Mouse (Mus musculus) layer of hippocampus, postnatal 10 days (tissue): ENCODE results near the gene Slc6a21. TPM values are rescaled to one million over a fixed set of nuclear protein-coding genes. Genes with fewer than 3 reads are reported as not detected.

Experiments
- DNase-seq, 2 experiments: peaks; one replicate each; pipeline ENCODE4 v3.0.0; 2021; ENCODE audit warnings: low spot score in 2 of 2
- long read RNA-seq: library from polyadenylated mRNA; stranded (forward); transcript quantifications from one replicate; pipeline ENCODE4 v2.0.0, GENCODE M21; 2023
- total RNA-seq, 2 experiments: library from RNA; stranded (reverse); gene quantifications; 2 replicates each; pipeline ENCODE4 v1.2.3; 2021

The Slc6a21 gene
- not detected for total RNA-seq
- long read RNA-seq = 0 reads

DNA sequence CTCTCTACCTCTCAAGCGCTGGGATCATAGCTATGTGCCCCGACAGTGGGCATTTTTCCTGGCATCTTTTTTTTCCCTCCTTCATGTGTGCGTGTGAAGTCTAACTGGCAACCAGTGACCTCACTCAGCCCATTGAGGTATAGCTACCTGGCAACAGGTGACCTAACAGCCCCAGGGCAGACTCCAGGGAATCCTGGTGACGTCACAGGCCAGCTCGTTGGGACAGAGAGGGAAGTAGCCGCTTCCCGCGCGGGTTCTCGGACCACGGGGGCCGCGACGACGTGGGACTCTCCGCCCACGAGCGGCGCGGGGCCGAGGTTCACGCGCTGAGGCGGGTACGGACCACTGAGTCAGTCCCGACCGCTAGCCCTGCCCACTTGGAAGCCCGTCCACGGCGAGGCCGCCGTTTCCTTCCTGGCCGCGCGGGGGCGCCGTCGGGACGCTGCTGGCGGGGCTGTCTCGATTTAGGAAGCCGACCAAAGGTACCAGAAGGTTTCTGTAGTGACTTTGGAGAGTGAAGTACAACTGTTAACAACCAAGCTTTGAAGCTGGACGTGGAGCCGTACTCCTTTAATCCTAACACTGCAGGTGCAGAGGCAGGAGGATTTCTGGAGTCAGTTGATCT lies at the start of gene Slc6a21:
Gene Slc6a21 (plus strand): TSS at position 378 of the 625 bp plus-strand sequence.
- DNase-seq = peak; percentile 76 to 80

DNA sequence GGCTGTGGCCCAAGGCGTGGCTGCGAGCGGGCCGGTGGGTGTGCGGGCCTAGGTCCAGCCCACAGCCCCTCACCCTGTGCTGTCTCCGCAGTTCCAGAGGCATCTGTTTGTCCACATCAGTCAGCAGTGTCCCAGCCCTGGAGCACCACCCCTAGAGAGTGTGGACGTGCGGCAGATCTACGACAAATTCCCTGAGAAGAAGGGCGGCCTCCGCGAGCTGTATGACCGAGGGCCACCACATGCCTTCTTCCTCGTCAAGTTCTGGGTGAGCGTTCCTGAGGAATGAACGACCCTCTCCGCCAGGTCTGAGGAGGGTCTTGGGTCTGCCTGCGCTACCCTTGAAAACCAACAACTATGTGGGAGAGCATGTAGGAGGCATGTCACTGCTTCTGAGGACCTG lies 48.8 kb upstream of the Slc6a21 start:
- DNase-seq = no peak

DNA sequence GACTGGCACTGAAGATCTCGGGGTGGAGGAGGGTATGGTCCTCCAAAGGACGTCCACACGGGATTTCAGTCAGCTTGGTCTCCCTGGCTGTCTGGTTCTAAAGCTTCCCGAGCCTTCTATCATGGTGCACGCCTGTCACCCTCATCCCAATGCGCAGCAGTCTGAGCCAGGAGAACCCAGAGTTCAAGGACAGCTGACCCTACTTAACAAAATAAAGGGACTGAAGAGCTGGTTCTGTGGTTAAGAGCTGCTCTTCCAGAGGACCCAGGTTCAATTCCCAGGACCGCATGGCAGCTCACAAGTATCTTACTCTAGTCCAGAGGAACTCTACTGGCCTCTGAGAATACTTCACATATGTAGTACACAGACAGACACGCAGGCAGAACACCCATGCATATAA lies 48.3 kb upstream of the Slc6a21 start:
- DNase-seq = no peak

DNA sequence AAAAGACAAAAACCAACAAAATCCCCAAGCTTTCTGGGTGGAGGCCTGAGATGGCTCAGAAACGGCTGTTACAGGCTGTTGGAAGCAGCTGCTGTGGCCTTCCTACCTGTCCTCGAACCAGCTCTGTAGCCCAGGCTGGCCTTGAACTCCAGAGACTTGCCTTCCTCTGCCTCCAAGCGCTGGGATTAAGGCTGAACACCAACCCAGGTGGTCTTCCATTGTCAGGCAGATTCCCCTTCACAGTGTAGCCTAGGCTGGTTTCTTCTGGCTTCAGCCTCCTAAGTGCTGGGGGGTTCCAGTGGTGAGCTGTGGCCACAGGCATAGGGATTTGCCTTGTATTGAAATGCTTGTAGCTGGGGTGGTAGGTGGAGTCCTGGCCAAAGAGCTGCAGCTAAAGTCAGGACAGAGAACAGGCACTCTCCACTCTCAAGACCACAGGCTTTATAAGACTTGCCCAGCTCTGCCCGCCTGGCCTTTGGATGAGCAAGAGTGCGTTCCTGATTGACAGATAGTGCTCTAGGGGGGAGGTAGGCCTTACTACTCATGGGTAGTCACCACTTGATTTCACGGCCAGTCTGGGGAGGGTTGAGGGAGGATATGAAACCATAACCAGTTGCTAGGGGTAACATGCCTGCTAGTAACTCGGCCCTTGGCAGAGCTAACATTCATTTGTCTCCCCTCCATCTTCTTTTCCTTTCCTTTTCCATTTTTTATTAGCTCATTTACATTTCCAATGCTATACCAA lies 47.7 kb upstream of the Slc6a21 start:
- no peak for DNase-seq

DNA sequence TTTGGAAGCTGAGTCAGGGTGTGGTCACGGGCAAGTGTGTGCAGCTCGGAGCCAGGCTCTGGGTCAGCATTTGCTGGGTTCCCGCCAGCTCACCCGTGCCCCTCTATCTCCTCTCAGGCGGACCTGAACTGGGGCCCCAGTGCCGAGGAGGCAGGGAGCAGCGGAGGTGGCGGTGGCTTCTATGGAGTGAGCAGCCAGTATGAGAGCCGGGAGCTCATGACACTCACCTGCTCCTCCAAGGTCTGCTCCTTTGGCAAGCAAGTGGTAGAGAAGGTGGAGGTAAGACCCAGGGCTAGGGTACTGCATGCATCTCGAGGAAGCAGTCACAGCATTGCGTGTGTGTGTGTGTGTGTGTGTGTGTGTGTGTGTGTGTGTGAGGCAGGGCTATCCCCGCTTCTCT lies 46.1 kb upstream of the Slc6a21 start:
- DNase-seq = no peak

DNA sequence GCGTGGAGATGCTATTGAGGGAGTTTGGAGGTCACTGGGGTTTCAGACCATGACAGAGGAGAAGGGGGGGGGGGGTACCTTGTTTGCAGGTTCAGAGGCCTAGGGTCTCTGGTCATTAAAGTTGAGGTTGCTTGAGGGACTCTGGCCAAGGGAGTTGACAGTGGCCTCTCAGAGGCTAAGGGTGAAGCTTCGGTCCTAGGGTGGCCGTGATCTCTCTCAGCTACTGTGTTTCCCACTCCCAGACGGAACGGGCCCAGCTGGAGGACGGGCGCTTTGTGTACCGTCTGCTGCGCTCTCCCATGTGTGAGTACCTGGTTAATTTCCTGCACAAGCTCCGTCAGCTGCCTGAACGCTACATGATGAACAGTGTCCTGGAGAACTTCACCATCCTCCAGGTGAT lies 45.4 kb upstream of the Slc6a21 start:
- no peak for DNase-seq

DNA sequence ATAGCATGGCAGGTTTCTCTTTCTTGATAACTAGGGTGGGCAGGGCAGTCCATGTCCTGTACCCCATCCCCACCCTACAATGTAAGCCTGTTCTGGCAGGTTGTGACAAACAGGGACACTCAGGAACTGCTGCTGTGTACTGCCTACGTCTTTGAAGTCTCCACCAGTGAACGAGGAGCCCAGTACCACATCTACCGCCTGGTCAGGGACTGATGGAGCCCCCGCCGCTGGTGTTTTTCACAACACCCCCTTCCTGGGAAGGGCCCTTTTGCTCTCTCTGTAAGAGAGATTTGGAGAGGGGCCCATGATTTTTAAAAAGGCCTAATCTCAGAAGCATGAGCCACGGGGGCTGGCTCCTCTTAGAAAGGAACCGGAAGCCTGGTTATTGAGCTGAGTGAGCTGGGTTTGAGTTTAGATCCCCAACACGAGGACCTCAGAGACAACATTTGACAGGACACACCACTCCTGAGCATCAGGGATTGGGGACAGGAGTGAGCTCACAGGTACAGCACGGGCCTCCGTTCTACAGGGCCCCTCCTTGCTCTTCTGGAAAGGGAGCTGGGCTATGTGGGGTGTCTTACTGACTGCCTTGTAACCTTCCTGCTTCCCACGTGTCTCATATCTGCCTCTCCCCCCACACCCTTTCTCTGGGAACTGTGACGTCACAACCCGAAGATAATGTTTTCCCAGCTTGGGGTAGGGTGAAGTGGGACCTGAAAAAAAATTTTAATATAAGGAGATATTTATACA lies 44.4 kb upstream of the Slc6a21 start:
- no peak for DNase-seq

DNA sequence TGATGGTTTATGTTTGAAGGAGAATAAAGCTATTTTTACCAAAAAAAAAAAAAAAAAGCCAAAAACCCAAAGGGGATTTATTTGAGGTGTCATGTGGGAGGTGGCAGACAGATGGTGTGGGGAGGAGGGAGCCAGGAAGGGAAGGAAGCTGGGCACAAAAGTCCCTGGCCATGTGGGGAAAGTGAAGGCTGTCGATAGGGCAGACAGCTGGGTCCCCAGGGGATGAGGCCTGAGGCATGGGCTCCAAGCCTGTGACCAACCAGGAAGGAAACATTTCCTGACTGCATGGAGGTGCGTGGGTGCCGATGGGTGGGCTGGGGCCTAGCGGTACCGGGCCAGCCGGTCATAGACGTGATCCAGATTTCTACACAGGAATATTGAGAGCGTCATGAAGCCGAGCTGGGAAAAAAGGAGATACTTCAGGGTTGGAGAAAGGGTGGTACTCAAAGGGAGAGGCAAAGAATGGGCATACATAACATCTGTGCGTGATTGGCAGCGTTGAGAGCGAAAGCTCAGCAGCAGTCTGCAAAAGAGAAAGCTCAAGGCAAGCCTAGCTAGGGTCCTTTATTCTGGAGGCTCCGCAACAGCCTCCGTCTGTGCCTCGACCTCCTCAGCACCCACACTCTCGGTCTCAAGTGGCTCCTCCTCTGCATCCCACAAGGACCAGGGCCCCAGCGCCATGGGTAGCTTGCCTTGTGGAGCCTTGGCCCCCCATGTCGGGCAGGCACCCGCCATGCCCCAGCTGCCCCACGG lies 43.6 kb upstream of the Slc6a21 start:
- DNase-seq = peak; percentile 51 to 54

DNA sequence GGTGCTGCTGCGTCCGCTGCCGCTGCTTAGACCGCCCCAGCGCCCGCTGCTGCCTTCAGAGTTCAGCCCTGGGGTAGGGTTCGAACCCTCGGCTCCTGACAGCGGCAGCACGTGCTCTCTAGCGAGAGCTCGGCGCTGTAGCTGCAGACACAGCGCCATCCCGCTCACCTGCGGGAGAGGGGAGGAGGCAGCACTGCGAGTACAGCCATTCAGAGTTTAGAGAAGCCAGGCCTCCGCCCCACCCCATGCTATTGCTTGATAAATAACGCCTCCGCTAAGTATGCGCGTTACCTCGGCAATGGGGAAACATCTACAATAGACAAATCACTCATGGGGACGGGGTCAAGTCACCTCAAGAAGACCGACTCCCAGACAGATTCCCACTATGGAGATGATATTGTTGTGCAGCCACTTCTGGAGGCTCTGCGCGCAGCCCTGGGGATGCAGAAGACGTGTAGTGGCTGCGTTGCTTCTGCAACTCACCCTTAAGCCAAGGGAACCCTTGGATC lies 42.9 kb upstream of the Slc6a21 start:
- peak in 1 of 2 experiments; percentile 19 for DNase-seq

DNA sequence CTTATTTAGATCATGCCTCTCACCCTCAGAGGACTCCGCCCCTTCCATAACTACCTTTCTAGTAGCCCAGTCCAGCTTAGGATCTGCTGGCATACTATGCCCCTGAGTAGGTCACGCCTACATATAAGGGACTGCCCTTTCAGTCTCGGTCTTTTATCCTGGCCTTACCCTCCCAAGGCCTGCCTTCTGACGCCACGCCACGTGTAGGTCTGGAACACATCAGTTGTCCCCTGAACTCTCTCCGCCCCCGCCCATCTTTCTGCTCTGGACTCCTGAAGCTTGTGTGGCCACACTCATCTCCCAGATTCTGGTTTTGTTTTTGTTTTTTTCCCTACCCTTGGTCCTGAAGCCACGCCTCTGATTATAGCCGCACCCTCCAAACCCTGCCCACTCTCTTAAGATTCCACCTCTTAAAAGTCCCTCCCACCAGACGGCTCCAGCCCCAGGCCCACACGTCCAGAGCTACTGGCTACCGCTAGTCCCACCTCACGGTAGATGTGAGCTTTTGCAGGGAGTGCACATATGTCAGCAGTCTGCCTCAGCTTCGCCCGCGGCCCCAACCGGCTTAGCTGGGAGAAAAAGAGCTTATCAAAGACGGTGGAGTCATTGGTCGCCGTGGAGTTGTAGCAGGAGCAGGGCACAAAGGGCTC lies 42.3 kb upstream of the Slc6a21 start:
- peak; percentile 30 to 43 for DNase-seq

DNA sequence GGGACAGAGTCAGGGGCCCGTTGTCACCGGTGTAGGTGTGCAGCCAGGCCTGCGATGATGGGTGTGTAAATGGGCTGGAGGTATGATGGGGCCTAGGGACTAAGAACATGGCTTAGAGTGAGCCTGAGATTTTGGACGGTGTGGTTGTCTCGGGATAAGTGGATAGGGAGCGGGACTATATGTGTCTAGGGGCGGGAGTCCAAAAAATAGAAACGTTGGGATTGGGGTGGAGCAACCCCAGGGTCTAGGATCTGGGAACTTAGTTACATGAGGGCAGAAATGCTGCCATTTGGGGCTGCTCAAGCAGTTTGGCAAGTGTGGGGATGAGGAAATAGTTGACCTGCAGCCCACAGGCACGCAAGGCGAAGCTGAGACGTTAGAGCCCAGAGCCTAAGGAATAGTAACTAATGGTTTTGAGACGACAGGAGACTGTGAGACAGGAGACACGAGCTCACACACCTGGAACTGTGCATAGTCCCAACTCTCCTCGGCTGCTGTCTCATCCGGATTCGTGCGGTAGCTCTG lies 41.6 kb upstream of the Slc6a21 start:
- no peak for DNase-seq

DNA sequence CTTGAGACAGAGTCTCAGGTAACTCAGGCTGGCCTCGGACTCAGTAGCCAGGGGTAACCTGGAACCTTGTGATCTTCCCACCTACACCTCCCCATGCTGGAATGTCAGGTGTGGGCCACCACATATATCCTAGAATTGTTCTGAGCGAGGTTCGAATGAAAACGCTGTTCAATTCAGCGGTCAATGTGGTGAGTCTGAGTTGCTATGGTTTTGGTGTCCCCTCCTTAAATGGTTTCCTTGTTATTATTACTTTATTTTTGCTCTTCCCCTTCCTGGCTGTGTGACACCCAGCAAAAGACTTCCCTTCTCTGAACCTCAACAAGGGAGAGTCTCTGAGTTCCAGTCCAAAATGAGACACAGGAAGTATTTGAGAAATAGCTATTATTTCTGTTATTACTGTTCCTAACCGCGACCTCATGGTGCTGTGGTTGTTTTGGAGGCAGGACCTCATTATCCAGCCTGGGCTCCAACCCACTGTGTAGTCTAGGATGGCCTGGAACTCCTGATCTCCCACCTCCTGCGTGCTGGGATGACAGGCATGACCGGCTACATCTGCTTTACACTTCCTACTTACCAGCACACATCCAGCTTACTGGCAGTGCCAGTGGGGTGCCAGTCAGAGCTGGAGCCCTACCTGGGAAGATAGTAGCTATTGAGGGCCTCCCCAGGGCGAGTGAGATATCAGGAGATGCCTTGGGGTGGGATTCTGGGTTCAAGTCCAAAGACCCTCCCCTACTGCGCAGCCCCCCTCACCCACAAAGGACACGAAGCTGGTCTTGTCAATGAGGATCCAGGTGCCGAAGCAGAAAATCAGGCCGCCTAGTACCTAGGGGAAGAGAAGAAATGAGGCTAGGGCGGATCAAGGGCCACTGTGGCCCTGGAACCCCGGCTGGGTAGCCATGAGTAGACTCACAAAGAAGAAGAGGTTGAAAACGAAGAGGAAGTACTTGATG lies 39.3 kb upstream of the Slc6a21 start:
- DNase-seq = no peak

DNA sequence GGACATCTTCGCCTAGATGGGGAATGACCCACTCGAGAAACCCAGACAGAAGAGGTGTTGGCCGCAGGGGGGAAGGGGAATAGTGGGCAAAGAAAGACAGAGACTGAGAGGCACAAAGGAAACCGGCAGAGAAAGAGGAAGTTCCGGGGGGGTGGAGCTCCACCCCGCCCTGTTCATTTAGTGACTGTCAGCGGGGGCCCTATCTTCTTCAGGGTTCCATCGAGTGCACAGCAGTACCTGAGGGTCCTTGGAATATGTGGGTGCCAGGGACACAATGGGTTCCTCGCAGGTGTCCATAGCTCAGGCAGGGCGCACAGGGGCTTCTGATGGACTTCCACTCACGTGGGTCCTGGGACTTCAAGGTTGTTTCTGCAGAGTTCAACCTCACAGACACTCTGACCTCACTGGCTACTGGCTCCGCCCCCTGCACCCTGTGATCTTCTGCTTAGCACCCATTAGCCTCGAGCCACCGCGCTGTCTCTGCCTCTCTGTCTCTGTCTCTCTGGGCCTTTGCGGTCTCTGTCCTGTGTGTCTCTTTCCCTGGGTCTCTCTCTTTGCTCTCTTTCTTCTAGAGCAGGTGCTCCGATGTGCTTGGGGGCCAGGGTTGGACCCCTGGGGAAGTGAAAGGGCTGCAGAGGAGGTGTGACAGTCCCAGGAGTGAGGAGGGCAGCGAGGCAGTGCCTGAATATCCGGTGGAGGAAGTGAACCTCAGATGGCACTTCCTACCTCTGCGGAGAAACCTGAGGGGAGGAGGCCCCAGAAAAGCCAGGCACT lies 38.4 kb upstream of the Slc6a21 start, which contains the start of gene Cd37:
Gene Cd37 (minus strand): TSS at position 393 of the 774 bp plus-strand sequence.
- no peak for DNase-seq

DNA sequence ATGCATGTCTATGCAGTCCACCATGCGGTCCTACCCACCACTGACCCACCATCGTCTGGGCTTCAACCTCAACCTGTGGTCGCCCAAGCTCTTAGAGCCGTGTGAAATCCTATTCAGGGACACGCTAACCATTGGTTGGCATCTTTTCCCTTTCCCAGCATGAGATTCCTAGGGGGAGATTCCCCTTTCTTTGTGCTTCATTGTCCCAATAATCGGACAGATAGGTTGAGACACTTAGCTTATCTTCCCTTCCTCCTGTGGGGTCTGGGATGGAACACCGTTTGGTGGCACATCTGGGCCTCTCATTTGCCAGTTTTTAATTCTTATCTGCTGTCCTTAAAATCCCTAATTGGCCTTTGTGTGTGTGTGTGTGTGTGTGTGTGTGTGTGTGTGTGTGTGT lies 37.2 kb upstream of the Slc6a21 start:
- DNase-seq = no peak

DNA sequence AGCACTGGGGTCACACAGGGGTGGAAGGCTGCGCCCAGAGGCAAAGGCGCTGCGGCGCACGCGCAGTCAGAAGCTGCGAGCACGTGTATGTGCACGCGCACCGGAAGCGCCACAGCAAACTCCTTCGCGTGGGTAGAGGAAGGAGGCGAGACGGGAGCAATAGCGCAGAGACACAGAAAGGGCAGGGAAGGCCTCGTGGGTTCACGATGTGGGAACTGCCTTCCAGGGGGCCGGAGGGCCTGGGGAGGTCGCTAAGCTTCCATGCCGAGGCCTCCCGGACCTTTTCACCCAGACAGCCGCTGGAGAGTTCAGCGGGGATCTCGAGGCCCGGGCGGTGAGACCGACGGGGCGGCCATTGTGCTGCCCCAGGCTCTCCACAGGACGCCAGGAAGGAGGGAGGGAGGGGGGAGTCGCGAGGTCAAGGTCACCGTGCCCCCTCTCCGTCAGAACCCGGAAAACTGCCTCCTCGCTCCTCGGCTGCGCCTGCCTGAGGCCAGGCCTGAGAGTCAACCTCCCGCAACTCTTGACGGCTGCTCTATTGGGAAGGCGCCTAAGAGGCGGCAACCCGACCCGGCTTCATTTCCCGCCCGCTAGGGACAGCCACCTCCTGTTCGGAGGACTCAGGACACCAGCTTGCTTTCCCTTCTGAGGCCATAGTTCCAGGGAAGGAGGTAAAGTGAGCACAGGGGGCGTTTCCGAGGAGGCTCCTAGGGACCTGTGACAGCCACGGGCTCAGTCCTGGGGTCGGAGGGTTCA lies 36.5 kb upstream of the Slc6a21 start, which contains the start of gene Slc6a16:
Gene Slc6a16 (plus strand): TSS at position 453 of the 756 bp plus-strand sequence.
- peak; percentile 59 to 68 for DNase-seq

DNA sequence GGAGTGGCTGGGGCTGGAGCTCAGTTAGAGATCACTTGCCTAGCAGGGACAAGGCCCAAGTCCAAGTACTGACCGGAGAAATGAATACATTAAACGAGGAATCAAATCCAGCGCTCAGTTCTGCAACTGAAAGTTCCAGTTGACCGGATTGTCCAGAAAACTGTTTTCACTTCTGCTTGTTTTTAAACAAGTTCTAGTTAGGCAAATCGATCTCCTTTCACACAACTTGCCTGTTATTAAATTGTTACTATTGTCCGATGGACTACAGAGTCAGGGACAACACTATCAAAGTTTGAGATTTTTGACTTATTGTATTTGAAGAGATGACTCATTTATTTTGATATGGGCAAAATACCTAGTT lies 35.9 kb upstream of the Slc6a21 start:
- DNase-seq = no peak

DNA sequence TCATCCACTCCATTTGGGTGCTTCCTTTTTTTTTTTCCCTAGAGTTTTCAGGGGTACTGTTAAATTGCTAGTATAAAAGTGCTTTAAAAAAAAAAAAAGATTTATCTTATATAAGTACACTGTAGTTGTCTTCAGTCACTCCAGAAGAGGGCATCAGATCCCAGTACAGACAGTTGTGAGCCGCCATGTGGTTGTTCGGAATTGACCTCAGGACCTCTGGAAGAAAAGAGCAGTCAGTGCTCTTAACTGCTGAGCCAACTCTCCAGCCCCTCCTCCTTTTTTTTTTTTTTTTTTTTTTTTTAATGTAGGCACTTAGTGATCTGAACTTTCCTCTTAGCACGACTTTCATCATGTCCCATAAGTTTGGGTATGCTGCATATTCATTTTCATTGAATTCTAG lies 29.6 kb upstream of the Slc6a21 start:
- no peak for DNase-seq

DNA sequence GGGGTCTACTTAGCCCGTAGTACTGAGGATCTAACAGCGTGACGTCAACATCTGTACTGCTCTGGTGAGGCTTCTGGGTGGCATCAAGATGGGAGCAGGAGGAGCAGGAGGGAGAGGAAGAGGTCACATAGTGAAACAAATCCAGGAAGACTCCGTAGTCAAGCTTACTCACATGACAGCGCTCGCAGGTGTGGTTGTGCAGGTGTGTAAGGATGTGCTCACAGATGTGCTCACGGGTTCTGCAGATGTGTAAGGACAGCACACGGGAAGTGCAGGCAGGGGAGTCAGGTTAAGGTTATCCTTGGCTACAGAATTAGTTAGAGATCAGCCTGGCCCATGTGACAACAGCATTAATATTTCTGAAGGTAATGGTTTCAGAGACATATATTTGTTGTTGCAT lies 23.5 kb upstream of the Slc6a21 start:
- DNase-seq = no peak
